Mouse (Mus musculus): Measurements from ENCODE around the gene Rpsa. TPM values are rescaled to one million over a fixed set of nuclear protein-coding genes. Genes with fewer than 3 reads are reported as not detected.

The Rpsa gene
- 1,000 to 10,000 TPM; 3,064 to 3,199 TPM for total RNA-seq (2023)

DNA sequence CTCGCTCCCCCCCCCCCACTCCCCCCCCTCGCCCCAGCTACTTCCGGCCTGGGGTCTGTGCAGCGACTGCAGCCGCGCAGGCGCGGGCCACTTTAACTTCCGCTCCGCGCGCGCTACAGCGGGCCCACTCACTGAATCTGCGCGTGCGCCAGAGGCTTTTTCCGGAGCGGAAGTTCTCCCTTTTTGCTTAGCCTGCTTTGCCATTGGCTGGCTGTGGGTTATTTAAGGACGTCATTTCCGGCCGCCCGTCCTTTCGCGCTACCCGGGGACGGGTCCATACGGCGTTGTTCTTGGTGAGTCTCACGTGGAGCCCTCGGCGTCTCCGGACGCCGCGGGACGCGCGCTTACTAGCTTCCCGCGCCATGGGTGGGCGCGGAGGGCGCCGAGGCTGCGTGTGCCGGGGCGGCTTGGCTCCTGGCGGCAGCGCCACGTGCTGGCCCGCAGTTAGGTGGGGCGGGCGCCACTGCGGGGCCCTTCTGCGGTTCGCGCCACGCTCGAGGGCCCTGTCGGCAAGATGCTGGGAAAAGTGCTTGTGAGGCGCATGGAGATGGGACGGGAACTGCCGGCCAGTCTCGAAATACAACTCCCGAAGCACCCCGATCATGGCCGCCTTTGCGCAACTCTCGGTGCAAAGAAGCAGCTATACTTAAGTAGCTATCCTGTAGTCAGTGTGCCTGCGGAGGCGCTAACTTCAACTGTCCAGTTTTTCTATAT is at the start of gene Rpsa:
Gene Rpsa, plus strand, starts transcription at position 152 of the 714 bp plus-strand sequence.

DNA sequence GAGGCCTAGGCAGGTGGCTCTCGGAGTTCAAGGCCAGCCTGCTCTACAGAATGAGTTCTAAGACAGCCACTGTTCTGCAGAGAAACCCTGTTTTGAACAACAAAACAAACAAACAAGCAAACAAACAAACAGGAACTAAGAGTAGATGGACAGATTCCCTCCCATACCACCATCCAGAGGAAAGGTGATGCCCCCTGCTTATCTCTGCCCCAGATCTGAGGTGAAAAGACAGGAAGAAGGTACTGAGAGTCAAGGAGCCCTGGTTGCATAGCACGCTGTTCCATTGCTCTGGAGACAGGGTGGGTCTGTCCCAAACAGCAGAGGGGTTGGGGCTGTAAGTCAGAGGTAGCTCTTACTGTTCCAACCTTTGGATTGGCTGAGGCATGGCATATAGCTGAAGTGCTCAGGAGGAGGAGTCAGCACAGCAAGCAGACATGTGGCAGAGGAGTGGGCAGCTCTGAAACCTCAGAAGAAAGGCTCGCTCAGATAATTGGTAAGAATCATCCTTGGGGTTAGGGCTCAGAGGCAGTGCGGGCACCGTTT is 35.7 kb upstream of the Rpsa start, which contains the start of gene Ccr8:
Gene Ccr8, plus strand, starts transcription at position 419 of the 543 bp plus-strand sequence.

DNA sequence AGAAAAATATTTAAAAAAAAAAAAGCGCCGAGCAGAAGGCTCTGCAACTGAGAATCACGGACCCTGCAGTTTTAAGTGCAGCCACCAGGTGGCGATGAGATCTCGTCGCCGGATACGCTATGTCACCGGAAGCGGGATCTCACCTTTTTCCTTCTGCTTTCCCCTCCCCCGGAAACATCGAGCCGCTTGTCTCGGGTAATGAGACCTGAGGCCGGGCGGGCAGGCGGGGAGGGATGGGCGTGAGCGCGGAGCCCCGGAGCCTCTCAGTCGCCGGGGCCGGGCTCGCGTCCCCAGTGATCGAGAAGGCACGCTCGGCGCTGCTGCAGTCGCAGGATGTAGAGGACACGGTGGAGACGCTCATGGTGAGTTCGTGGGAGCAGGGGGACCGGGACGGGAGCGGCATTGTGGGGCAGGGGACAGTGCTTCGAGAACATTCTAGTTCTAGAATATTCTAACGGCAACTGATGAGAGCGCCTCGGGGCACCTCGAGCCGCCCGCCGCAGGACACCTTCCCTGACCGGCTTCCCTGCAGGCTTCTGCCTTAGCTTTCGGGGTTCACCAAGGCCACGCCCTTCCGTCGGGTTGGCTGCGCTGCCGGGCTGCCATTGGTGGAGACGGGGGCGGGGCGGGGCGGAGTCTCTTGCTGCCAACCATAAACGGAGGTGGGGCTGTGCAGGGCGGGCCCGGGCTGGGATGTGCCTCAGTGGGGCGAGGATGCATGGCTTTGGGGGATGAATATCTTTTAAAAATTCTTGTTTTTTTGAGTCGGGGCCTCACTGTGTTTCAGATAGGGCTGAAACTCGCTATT is 17.1 kb upstream of the Rpsa start, which contains the start of gene Slc25a38:
Gene Slc25a38, plus strand, starts transcription at position 164 of the 808 bp plus-strand sequence.

DNA sequence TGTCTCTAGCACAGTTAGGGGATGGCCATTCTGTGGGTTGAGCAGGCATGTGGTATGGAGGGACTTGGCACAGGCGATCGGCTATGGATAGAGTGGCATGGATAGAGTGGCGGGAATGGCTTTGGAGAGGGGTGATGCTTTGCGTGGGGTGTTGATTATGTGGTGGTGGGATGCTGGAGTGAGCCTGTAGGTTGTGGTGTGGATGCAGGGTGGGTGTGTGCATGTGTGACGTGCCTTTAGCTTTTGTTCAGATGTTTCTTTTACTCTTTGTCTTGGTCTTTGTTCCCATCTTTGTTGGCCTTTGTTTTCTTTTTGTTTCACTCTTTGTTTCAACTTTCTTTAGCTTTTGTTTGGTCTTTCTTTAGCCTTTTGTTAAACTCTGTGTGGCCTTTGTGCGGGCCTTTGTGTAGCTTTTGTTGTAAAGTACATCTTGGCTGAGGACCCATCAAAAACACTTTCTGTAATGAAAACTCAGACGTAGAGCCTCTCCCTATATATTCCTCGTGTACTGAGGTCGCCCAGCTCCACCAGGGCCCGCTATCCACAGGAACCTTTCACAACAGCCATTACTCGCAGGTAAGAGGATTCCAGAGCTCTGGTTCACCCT is 21.8 kb downstream of the Rpsa start, which contains the start of gene Mobp:
Gene Mobp, plus strand, starts transcription at position 486 of the 607 bp plus-strand sequence.

Other genes with a start within 250 kb of the Rpsa start
- gene Wdr48, start 232.8 kb upstream of the Rpsa start, total RNA-seq (2023) = 10 to 100 TPM; 62.6 to 69.9 TPM
- gene Gorasp1, start 190.1 kb upstream of the Rpsa start, total RNA-seq (2023) = 1 to 10 TPM; 2.4 to 7.0 TPM
- gene Ttc21a, start 190.1 kb upstream of the Rpsa start, total RNA-seq (2023) = not detected
- 100 to 1,000 TPM; 117 to 127 TPM for gene Csrnp1, start 143.0 kb upstream of the Rpsa start, total RNA-seq (2023)
- gene Xirp1, start 104.1 kb upstream of the Rpsa start, total RNA-seq (2023) = not detected
- gene Cx3cr1, start 57.8 kb upstream of the Rpsa start, total RNA-seq (2023) = 1 to 10 TPM; 1.4 to 1.5 TPM
- 1 to 10 TPM; 1.7 to 3.8 TPM for gene Ccr8, start 35.6 kb upstream of the Rpsa start, total RNA-seq (2023)
- 10 to 100 TPM; 23.5 to 28.7 TPM for gene Slc25a38, start 17.3 kb upstream of the Rpsa start, total RNA-seq (2023)
- not detected for gene Mobp, start 22.0 kb downstream of the Rpsa start, total RNA-seq (2023)
- gene Myrip, start 173.8 kb downstream of the Rpsa start, total RNA-seq (2023) = under 1 TPM in 1 of 2 experiments, not detected in 1; 0.12 TPM

All from T-cell, adult 66 days (primary cell).